Mouse (Mus musculus): ENCODE results near the gene Cd320.
"Not testable (repeated sequence)": the region's sequence is repeated elsewhere in the genome, so short reads cannot be mapped to it uniquely, and the experiment has no call there.

Cd320 gene

DNA sequence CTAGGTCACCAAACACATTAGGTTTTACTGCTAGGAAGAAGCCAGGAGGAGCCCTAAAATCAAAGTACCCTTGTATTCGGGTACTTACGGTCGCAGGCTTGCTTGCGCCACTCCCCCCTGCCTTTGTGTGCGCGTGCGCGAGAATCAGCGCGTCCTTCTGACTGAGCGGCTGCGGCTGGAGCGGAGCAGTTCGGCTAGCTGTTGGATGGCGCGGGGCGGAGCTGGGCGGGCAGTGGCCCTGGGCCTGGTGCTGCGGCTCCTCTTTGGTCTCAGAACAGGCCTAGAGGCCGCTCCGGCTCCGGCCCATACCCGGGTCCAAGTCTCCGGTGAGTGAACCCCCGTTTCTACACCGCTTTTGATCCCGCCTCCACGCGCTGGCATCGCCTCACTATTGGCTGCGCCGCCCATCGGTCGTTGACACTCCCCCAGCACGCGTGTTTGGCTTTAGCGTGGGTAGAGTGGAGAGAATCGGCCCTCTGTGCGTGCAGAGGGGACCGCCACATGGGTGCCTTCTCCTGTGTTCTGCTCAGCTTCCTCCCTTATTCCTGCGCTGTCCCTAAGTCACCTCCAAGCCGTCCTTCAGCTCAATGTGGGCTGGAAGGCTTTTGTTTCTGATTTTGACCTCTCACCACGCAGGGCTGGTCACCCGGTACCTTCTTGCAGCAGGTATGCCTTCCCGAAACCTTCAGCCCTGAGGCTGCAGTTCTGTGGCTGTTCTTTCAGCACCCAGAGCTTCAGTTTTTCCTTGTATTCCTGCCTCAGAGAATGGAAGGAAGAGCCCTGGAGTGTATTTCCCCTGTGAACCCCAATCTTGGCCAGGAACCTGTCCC, at the start of gene Cd320:
Gene Cd320, plus strand, starts transcription at position 126 of the 830 bp plus-strand sequence.
- DNase-seq, result peak; percentile 93

DNA sequence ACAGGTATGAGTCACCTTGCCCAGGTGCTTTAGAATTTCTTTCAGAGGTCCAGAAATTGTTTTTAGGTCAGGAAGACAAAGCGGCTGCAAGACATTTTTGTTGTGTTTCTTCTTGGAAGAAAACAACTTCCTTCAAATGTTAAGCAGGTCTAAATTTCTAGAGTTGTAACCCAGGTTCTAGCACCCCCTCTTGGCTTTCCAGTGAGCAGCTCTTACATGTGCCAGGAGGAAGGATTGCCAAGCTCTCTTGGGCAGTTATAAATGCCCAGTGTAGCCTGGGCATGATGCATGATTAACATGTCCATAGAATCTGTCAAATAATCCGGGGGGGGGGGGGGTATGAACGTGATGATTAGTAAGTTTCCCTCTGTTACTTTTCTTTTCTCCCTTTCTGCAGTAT, 44.6 kb upstream of the Cd320 start:
- no peak for DNase-seq

- DNase-seq, result no peak
These were observed 43.6 kb upstream of the Cd320 start for GRCm38 (mm10) chr17:33799277-33799676.

GRCm38 (mm10) chr17:33802221-33802620, 40.7 kb upstream of the Cd320 start:
- no peak for DNase-seq

- DNase-seq, result no peak
These were observed 38.7 kb upstream of the Cd320 start for GRCm38 (mm10) chr17:33804205-33804604.

GRCm38 (mm10) chr17:33804745-33805144, 38.1 kb upstream of the Cd320 start:
- no peak for DNase-seq

- DNase-seq, result no peak
These were observed 35.6 kb upstream of the Cd320 start for GRCm38 (mm10) chr17:33807181-33807888.

- no peak for DNase-seq
These were observed 34.7 kb upstream of the Cd320 start for GRCm38 (mm10) chr17:33808192-33808591.

DNA sequence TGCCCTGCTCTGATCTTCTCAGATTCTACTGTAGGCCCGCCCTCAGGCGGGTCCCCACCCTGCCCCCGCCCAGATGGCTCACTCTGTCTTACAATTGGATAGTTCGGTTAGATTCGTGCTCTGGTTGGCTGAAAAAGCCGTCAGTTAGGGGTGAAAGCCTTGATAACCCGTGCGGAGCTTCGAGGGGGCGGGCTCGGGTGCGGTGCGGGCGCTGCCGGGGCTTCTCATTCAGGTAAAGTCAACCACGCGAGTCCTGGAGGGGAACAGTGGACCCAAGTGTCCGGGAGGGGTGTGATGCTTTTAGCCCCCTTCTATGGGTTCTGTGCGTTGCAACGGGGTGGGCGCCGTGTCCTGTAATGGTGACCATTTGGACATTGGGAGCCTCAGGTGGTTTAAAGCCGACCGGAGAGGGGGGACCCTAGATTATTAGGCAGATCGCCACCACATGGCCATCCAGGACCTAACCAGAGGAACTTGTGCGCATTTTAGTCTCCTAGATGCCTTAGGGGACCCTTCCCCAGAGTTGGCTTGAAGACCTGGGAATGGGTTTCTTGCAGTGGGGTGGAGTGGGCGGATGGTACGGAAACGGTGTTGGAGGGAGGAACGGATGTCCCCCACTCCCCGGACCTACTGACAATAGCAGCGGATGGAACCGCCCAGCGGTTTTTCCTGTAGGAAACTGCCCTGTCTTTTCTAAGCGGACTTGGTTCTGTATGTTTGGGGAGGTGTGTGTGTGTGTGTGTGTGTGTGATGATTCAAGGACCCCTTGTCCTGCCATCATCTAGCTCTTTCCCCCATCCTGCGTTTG, 32.4 kb upstream of the Cd320 start, which contains the start of gene Kank3:
Gene Kank3, plus strand, starts transcription at position 186 of the 808 bp plus-strand sequence.
- DNase-seq, result peak; percentile 63

DNA sequence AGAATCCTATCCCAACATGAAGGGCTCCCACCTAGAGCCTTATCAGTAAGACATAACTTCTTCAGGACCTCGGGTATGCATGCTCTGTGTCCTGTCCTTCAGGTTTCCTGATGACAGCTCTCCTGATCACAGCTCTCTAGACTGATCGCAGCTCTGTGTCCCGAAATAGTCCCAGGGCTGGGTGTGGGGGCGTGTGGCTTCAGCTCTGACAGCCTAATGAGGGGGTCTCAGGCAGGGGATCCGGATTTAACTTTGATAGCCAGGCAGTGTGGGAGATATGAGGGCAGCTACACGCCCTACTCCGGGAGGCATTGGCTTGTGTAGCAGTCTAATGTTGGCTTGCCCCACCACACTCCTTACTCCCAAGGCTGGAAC, 31.8 kb upstream of the Cd320 start:
- no peak for DNase-seq

DNA sequence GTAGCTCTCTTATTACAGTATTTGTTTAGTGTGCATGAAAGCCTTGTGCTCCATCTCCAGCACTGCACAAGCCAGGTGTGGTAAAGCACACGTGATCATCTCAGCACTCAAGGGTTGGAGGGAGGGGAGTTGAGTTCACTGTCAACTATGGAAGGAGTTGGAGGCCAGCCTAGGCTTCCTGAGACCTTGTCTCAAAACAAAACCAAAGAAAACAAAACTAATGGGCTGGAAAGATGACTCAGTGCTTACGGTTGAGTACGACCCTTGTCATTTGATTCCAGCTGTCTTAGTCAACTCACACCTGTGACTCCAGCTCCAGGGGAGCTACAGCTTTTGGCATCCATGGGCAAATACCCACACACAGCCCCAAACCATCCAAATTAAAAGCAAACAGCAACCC, 30.4 kb upstream of the Cd320 start:
- no peak for DNase-seq

DNA sequence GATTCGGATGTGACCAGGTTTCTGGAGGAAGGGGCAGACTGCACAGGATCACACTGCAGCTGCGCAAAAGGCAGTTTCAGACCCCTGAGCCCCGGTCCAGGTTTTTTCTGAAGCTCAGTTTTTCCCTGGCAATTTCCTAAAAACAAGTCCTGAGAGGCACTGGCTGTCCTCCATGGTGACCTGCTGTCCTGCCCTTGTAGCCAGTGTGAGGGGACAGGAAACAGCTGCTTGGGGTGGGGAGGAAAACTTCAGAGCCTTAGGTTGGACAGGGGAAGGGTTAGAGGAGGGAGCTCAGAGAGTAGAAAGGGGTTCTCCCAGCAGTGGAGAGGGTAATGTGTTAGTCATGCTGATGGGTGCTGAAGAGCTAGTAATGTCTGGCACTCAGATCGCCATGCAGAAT, 29.9 kb upstream of the Cd320 start:
- DNase-seq, result no peak

DNA sequence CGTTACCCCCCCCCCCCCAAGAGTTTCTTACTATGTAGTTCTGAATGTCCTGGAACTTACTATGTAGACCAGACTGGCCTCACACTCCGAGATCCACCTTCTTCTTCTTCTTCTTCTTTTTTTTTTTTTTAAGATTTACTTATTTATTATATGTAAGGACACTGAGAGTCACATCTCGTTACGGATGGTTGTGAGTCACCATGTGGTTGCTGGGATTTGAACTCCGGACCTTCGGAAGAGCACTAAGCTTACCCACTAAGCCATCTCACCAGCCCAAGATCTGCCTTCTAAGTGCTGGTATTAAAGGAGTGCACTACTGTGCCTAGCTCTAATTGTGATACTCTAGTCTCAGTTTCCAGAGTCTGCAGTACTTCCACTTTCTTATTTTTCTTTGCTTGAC, 27.5 kb upstream of the Cd320 start:
- no peak for DNase-seq

GRCm38 (mm10) chr17:33816612-33817011, 26.3 kb upstream of the Cd320 start:
- DNase-seq, result no peak

- peak; percentile 86 for DNase-seq
These were observed 25.5 kb upstream of the Cd320 start for GRCm38 (mm10) chr17:33817184-33817968.

DNA sequence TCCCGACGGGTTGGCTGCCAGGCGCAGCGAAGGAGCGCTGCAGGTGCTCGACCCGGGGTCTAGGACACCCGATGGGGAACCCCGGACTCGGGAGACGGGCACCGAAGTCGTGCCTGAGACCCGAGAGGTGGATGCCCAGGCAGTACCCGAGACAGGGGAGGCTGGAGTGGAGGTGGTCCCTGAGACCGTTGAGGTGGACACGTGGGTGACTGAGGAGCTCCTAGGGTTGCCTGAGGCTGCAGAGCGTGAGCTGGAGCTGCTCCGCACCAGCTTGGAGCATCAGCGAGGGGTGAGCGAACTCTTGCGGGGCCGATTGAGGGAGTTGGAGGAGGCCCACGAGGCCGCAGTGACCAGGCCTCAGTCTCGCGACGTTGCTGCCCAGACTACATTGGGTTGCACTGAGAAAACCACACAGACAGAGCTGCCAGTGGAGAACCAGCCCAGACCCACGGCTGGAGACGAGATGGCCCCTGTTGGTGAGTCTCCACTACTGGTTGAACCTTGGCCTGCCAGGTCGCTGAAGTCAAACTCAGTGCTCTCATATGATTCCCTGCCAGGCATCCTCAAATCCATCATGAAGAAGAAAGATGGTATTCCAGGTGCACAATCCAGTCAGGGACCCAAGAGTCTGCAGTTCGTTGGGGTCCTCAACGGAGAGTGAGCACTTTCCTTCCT, 24.8 kb upstream of the Cd320 start:
- no peak for DNase-seq

DNA sequence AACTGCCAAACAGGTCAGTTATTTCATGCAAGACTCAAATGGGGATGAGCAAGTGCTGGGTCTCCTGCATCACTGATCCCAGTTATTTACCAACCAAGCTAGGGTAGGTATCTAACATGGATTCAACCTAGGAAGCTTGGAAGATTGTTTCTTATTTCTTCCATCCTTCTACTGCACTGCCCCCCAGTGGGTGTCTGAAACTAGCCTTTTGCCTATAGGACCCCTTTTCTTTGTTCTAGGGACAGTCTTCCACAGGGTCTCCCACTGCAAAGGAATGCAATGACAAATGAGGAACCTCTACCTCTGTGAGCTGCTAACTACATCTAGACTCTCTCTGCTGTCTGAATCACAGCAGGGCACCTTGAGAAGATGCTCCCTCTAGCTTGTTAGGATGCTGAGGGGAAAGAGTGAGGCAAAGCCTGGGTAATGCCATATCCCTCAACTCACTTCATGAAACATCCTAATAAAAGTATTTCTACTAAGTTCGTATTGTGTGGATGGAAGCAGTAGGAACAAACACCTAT, 20.4 kb upstream of the Cd320 start:
- DNase-seq, result no peak

DNA sequence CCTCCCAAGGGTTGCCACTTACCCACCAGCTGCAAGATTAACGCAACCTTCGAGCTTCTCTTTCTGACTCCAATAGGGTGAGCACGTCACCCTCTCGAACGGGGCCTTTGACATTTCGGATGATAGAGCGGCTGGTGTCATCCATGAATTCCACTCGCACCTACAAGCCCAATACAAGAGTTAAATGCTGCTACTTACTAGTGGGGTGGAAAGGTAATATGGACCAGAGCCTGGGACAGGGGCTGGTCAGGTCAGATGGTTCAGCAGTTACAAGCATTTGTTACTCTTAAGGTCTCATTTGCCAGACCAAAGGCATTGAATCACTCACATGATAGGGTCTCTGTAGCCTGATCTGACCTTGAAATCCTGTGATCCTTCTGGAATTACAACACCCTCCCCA, 19.7 kb upstream of the Cd320 start:
- not testable (repeated sequence) for DNase-seq

DNA sequence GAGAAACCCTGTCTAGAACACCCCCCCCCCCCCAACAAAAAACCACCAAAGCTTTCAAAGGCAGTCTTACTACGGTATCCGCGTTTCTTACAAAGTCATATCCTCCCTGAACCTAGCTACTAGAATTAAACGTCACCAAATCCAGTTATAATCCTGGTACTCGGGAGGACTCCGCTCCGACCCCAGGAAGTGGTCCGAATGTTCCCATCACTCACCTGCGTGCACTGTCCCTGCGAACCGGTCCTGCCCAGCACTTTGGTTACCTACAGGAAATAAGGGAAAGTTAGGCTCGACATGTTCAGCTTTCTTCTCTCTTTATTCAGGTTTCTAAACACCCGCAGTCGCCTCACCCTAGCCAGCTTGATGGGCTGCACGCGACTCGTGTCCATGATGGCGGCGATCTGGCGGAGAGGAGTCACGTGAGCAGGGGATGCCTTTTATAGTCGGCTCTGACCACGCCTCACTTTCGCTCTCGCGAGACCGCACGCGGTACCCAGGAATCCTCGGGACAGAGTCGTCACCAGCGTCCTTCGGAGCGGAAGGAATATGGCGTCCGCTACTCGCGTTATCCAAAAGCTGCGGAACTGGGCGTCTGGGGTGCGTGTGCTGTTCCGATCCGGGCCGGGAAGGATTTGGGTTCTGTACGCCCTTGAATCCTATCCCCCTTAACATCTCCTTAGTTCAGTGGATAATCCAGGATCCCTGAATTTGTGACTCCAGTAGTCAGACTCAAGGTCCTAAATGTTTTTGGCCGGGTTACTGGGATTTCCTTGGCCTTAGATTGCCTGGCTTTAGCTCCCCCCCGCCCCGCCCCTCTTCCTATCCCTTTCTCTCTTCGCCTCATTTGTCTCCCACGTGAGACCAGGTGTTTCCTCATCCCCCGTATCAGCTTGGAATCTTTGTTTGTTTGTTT, 18.6 kb upstream of the Cd320 start, which contains the start of the genes Rps28 and Ndufa7:
Gene Rps28, minus strand, starts transcription at position 479 of the 913 bp plus-strand sequence.
Gene Ndufa7, plus strand, starts transcription at position 489 of the 913 bp plus-strand sequence.
- peak; percentile 98 for DNase-seq

- DNase-seq, result not testable (repeated sequence)
These were observed 17.9 kb upstream of the Cd320 start for GRCm38 (mm10) chr17:33824997-33825330.

Measured in cerebellum, adult 8-10 months (tissue).